Mouse (Mus musculus) macrophage (primary cell): ENCODE measurements around the gene Sspn. TPM values are rescaled to one million over a fixed set of nuclear protein-coding genes. Genes with fewer than 3 reads are reported as not detected.

Source experiments
- H3K27ac ChIP-seq: fragments of 350-480 bp; formaldehyde crosslinking; 2 replicates; pipeline ENCODE4 v1.9.0; 2021
- H3K36me3 ChIP-seq: fragments of 350-480 bp; formaldehyde crosslinking; 2 replicates; pipeline ENCODE4 v1.9.0; 2021; ENCODE audit errors: inconsistent target
- H3K4me3 ChIP-seq: fragments of 350-480 bp; formaldehyde crosslinking; 2 replicates; pipeline ENCODE4 v1.9.0; 2021; ENCODE audit errors: inconsistent target
- H3K79me2 ChIP-seq: fragments of 350-480 bp; formaldehyde crosslinking; 2 replicates; pipeline ENCODE4 v1.9.0; 2021; ENCODE audit errors: inconsistent target
- WGBS: methylation state at CpG from one replicate; pipeline ENCODE4 v1.1.7; 2026; ENCODE audit warnings: inconsistent platforms; ENCODE audit not compliant: missing documents; 5-methylcytosine and 5-hydroxymethylcytosine counted together
- polyA plus RNA-seq: library from polyadenylated mRNA; stranded (reverse); fragments of 250-400 nt; gene quantifications from 3 replicates; pipeline ENCODE4 v1.2.4, GENCODE M21; 2018; ENCODE audit warnings: inconsistent platforms

Sspn gene
- polyA plus RNA-seq, 1 experiment from 2014 or later, result 0.19 TPM

GRCm38 (mm10) chr6:145949049-145949448, 17.6 kb downstream of the Sspn start:
- Histone ChIP-seq H3K79me2 (no peaks in the 10 kb centered on the region), H3K36me3 (no peaks in the 10 kb centered on the region)
- whole genome bisulfite sequencing, result 58% methylated on average over 4 of the region's 4 CpGs

GRCm38 (mm10) chr6:145950626-145951025, 19.2 kb downstream of the Sspn start:
- no peak overlapping the region for H3K27ac ChIP-seq
- WGBS, result 95% methylated on average over 5 of the region's 5 CpGs
- no peaks in the 10 kb centered on the region for H3K79me2 ChIP-seq
- no peak overlapping the region for H3K4me3 ChIP-seq
- H3K36me3 ChIP-seq, result no peaks in the 10 kb centered on the region

More at GRCm38 (mm10) chr6:145949049-145949448, 17.6 kb downstream of the Sspn start:
- Histone ChIP-seq H3K27ac (no peak overlapping the region), H3K4me3 (no peak overlapping the region)

GRCm38 (mm10) chr6:145952594-145952993, 21.2 kb downstream of the Sspn start:
- H3K4me3 ChIP-seq, result no peak overlapping the region
- H3K79me2 ChIP-seq, result no peaks in the 10 kb centered on the region
- 41% methylated on average over 3 of the region's 3 CpGs for WGBS
- no peaks in the 10 kb centered on the region for H3K36me3 ChIP-seq
- H3K27ac ChIP-seq, result no peak overlapping the region

- WGBS, result 91% methylated on average over 13 of the region's 13 CpGs
- Histone ChIP-seq H3K27ac (no peak overlapping the region), H3K36me3 (no peaks in the 10 kb centered on the region), H3K79me2 (no peaks in the 10 kb centered on the region), H3K4me3 (no peak overlapping the region)
Measured at GRCm38 (mm10) chr6:145953121-145953896, 21.9 kb downstream of the Sspn start.

- H3K79me2 ChIP-seq, result no peaks in the 10 kb centered on the region
- 88% methylated on average over 6 of the region's 6 CpGs for WGBS
- no peak overlapping the region for H3K4me3 ChIP-seq
- no peaks in the 10 kb centered on the region for H3K36me3 ChIP-seq
- no peak overlapping the region for H3K27ac ChIP-seq
Measured at GRCm38 (mm10) chr6:145957427-145957965, 26.1 kb downstream of the Sspn start.

- no peaks in the 10 kb centered on the region for H3K79me2 ChIP-seq
- H3K36me3 ChIP-seq, result no peaks in the 10 kb centered on the region
- H3K4me3 ChIP-seq, result no peak overlapping the region
- WGBS, result 54% methylated on average over 5 of the region's 5 CpGs
- H3K27ac ChIP-seq, result no peak overlapping the region
Measured at GRCm38 (mm10) chr6:145958070-145958469, 26.6 kb downstream of the Sspn start.

GRCm38 (mm10) chr6:145961047-145961446, 29.6 kb downstream of the Sspn start:
- Histone ChIP-seq H3K4me3 (no peak overlapping the region), H3K79me2 (no peaks in the 10 kb centered on the region), H3K27ac (no peak overlapping the region), H3K36me3 (no peaks in the 10 kb centered on the region)
- WGBS, result 80% methylated on average over 8 of the region's 8 CpGs

- 95% methylated on average over 13 of the region's 13 CpGs for WGBS
Measured at GRCm38 (mm10) chr6:145963966-145964365, 32.5 kb downstream of the Sspn start.

GRCm38 (mm10) chr6:145967693-145968092, 36.3 kb downstream of the Sspn start:
- WGBS, result 94% methylated on average over 8 of the region's 8 CpGs
- no peak overlapping the region for H3K4me3 ChIP-seq
- no peaks in the 10 kb centered on the region for H3K36me3 ChIP-seq
- no peaks in the 10 kb centered on the region for H3K79me2 ChIP-seq
- H3K27ac ChIP-seq, result no peak overlapping the region

More at GRCm38 (mm10) chr6:145963966-145964365, 32.5 kb downstream of the Sspn start:
- H3K36me3 ChIP-seq, result no peaks in the 10 kb centered on the region
- H3K27ac ChIP-seq, result no peak overlapping the region
- H3K4me3 ChIP-seq, result no peak overlapping the region
- no peaks in the 10 kb centered on the region for H3K79me2 ChIP-seq

- WGBS, result 85% methylated on average over 7 of the region's 7 CpGs
- H3K4me3 ChIP-seq, result no peak overlapping the region
- H3K27ac ChIP-seq, result no peak overlapping the region
- H3K36me3 ChIP-seq, result no peaks in the 10 kb centered on the region
- no peaks in the 10 kb centered on the region for H3K79me2 ChIP-seq
Measured at GRCm38 (mm10) chr6:145968301-145968818, 36.9 kb downstream of the Sspn start.

- Histone ChIP-seq H3K36me3 (no peaks in the 10 kb centered on the region), H3K79me2 (no peaks in the 10 kb centered on the region), H3K27ac (no peak overlapping the region), H3K4me3 (no peak overlapping the region)
- WGBS, result 98% methylated on average over 10 of the region's 10 CpGs
Measured at GRCm38 (mm10) chr6:145968821-145969220, 37.4 kb downstream of the Sspn start.

GRCm38 (mm10) chr6:145969572-145969971, 38.1 kb downstream of the Sspn start:
- no peak overlapping the region for H3K27ac ChIP-seq
- H3K4me3 ChIP-seq, result no peak overlapping the region
- WGBS, result 90% methylated on average over 5 of the region's 5 CpGs
- H3K79me2 ChIP-seq, result no peaks in the 10 kb centered on the region
- no peaks in the 10 kb centered on the region for H3K36me3 ChIP-seq

GRCm38 (mm10) chr6:145972107-145972506, 40.7 kb downstream of the Sspn start:
- Histone ChIP-seq H3K27ac (no peak overlapping the region), H3K4me3 (no peak overlapping the region), H3K36me3 (no peaks in the 10 kb centered on the region), H3K79me2 (no peaks in the 10 kb centered on the region)
- WGBS, result 90% methylated on average over 4 of the region's 4 CpGs

GRCm38 (mm10) chr6:145972836-145973235, 41.4 kb downstream of the Sspn start:
- Histone ChIP-seq H3K27ac (no peak overlapping the region), H3K79me2 (no peaks in the 10 kb centered on the region), H3K4me3 (no peak overlapping the region), H3K36me3 (no peaks in the 10 kb centered on the region)
- WGBS, result 89% methylated on average over 6 of the region's 6 CpGs

GRCm38 (mm10) chr6:145973356-145973755, 41.9 kb downstream of the Sspn start:
- no peaks in the 10 kb centered on the region for H3K36me3 ChIP-seq
- 86% methylated on average over 5 of the region's 5 CpGs for WGBS

More at GRCm38 (mm10) chr6:145973356-145973755, 41.9 kb downstream of the Sspn start:
- Histone ChIP-seq H3K4me3 (no peak overlapping the region), H3K27ac (no peak overlapping the region), H3K79me2 (no peaks in the 10 kb centered on the region)
